Mouse (Mus musculus) testis, adult 2 months (tissue): ENCODE data around the gene Ankrd49. TPM values are rescaled to one million over a fixed set of nuclear protein-coding genes. Genes with fewer than 3 reads are reported as not detected.
A peak's percentile ranks its signal among the peaks of the same experiment; 100 is the strongest.

Experiments
- H3K27ac ChIP-seq: fragments of 200-500 bp; 2 replicates; pipeline ENCODE4 v1.5.1; 2012; ENCODE audit warnings: low read depth, low read length; ENCODE audit not compliant: control insufficient read depth, insufficient read depth
- H3K27me3 ChIP-seq: fragments of 200-500 bp; 2 replicates; pipeline ENCODE4 v1.6.1; 2012; ENCODE audit warnings: mild to moderate bottlenecking, low read length, moderate library complexity; ENCODE audit not compliant: control insufficient read depth, insufficient read depth
- H3K36me3 ChIP-seq: fragments of 200-500 bp; 2 replicates; pipeline ENCODE4 v1.6.1; 2012; ENCODE audit warnings: mild to moderate bottlenecking, low read length; ENCODE audit not compliant: control insufficient read depth, insufficient read depth
- H3K4me1 ChIP-seq: fragments of 200-500 bp; 2 replicates; pipeline ENCODE4 v1.6.1; 2012; ENCODE audit warnings: low read length; ENCODE audit not compliant: control insufficient read depth, insufficient read depth
- H3K4me3 ChIP-seq: fragments of 200-500 bp; 2 replicates; pipeline ENCODE4 v1.5.1; 2012; ENCODE audit warnings: low read depth, mild to moderate bottlenecking, low read length, moderate library complexity, mixed read lengths; ENCODE audit not compliant: control insufficient read depth
- CTCF ChIP-seq: fragments of 200-500 bp; IDR thresholded peaks from 2 replicates; pipeline ENCODE4 v1.5.1; 2012; ENCODE audit warnings: low read depth, mild to moderate bottlenecking, inconsistent platforms, low read length, moderate library complexity; ENCODE audit not compliant: control insufficient read depth, insufficient read depth, insufficient replicate concordance
- POLR2A ChIP-seq: fragments of 200-500 bp; IDR thresholded peaks from 2 replicates; pipeline ENCODE4 v1.6.1; 2012; ENCODE audit warnings: low read depth, mild to moderate bottlenecking, inconsistent platforms, low read length, moderate library complexity; ENCODE audit not compliant: control insufficient read depth
- polyA plus RNA-seq: library from polyadenylated mRNA; depleted of rRNA; stranded (reverse); fragments of >200 nt; gene quantifications from 2 replicates; pipeline ENCODE4 v1.2.3, GENCODE M21; 2012; rRNA removed

The Ankrd49 gene
- polyA plus RNA-seq = 45.5 and 52.7 TPM in 2 replicates

GRCm38 (mm10) chr9:14784039-14785002 lies at the start of gene Ankrd49, which contains the start of gene Mre11a:
Gene Ankrd49, minus strand, starts transcription at chr9:14784856.
Gene Mre11a, plus strand, starts transcription at chr9:14784654.
- no peaks in the 10 kb centered on the region for H3K27me3 ChIP-seq
- peak within 1 kb of the TSS; percentile 99 for H3K27ac ChIP-seq
- H3K4me1 ChIP-seq = no peaks in the 10 kb centered on the region
- TF ChIP-seq CTCF (no peak), POLR2A (peak; percentile 77)
- peaks cover 2% of the 10 kb centered on the region; the same call in 1 of the 2 replicates for H3K36me3 ChIP-seq
- H3K4me3 ChIP-seq = peak within 1 kb of the TSS; percentile 98

GRCm38 (mm10) chr9:14832046-14832445 lies 47.4 kb upstream of the Ankrd49 start:
- TF ChIP-seq CTCF (no peak), POLR2A (no peak)
- peaks cover 1% of the 10 kb centered on the region for H3K36me3 ChIP-seq

GRCm38 (mm10) chr9:14827875-14828274 lies 43.2 kb upstream of the Ankrd49 start:
- TF ChIP-seq POLR2A = no peak
- TF ChIP-seq CTCF = no peak
- H3K27ac ChIP-seq = no peak overlapping the region
- no peaks in the 10 kb centered on the region for H3K27me3 ChIP-seq
- H3K4me3 ChIP-seq = no peak overlapping the region
- H3K4me1 ChIP-seq = no peaks in the 10 kb centered on the region
- peaks cover 1% of the 10 kb centered on the region for H3K36me3 ChIP-seq

More at GRCm38 (mm10) chr9:14832046-14832445, 47.4 kb upstream of the Ankrd49 start:
- no peak overlapping the region for H3K27ac ChIP-seq
- H3K4me1 ChIP-seq = no peaks in the 10 kb centered on the region
- H3K4me3 ChIP-seq = no peak overlapping the region
- H3K27me3 ChIP-seq = no peaks in the 10 kb centered on the region

- Histone ChIP-seq H3K4me1 (no peaks in the 10 kb centered on the region), H3K4me3 (no peak overlapping the region), H3K27ac (no peak overlapping the region), H3K27me3 (no peaks in the 10 kb centered on the region), H3K36me3 (peaks cover under 1% of the 10 kb centered on the region)
- no peak for TF ChIP-seq POLR2A
- TF ChIP-seq CTCF = no peak
These were observed 40.2 kb upstream of the Ankrd49 start for GRCm38 (mm10) chr9:14824840-14825239.

- no peaks in the 10 kb centered on the region for H3K27me3 ChIP-seq
- H3K4me1 ChIP-seq = no peaks in the 10 kb centered on the region
- no peaks in the 10 kb centered on the region for H3K36me3 ChIP-seq
- H3K4me3 ChIP-seq = no peak overlapping the region
- TF ChIP-seq POLR2A (no peak), CTCF (no peak)
- H3K27ac ChIP-seq = no peak overlapping the region
These were observed 36.7 kb upstream of the Ankrd49 start for GRCm38 (mm10) chr9:14821396-14821795.

- peaks cover under 1% of the 10 kb centered on the region; the same call in 1 of the 2 replicates for H3K36me3 ChIP-seq
These were observed 25.5 kb upstream of the Ankrd49 start for GRCm38 (mm10) chr9:14810111-14810510.

GRCm38 (mm10) chr9:14806786-14807185 lies 22.1 kb upstream of the Ankrd49 start:
- Histone ChIP-seq H3K27me3 (no peaks in the 10 kb centered on the region), H3K4me3 (no peak overlapping the region), H3K36me3 (peaks cover 3% of the 10 kb centered on the region), H3K27ac (no peak overlapping the region), H3K4me1 (no peaks in the 10 kb centered on the region)
- no peak for TF ChIP-seq CTCF
- no peak for TF ChIP-seq POLR2A

More at GRCm38 (mm10) chr9:14810111-14810510, 25.5 kb upstream of the Ankrd49 start:
- Histone ChIP-seq H3K27me3 (no peaks in the 10 kb centered on the region), H3K27ac (no peak overlapping the region), H3K4me1 (no peaks in the 10 kb centered on the region), H3K4me3 (no peak overlapping the region)
- TF ChIP-seq POLR2A (no peak), CTCF (no peak)
